Mouse (Mus musculus) olfactory bulb, adult 2 months (tissue): ENCODE results near the gene Ifrd2.

Experiments used
- CTCF ChIP-seq: fragments of 200-500 bp; IDR thresholded peaks from 2 replicates; pipeline ENCODE4 v1.5.1; 2012; ENCODE audit warnings: low read depth, mild to moderate bottlenecking, low read length, moderate library complexity; ENCODE audit not compliant: insufficient read depth
- POLR2A ChIP-seq: fragments of 200-500 bp; IDR thresholded peaks from 2 replicates; pipeline ENCODE4 v1.6.1; 2012; ENCODE audit warnings: mild to moderate bottlenecking, low read depth, low read length, moderate library complexity; ENCODE audit not compliant: insufficient read depth

DNA sequence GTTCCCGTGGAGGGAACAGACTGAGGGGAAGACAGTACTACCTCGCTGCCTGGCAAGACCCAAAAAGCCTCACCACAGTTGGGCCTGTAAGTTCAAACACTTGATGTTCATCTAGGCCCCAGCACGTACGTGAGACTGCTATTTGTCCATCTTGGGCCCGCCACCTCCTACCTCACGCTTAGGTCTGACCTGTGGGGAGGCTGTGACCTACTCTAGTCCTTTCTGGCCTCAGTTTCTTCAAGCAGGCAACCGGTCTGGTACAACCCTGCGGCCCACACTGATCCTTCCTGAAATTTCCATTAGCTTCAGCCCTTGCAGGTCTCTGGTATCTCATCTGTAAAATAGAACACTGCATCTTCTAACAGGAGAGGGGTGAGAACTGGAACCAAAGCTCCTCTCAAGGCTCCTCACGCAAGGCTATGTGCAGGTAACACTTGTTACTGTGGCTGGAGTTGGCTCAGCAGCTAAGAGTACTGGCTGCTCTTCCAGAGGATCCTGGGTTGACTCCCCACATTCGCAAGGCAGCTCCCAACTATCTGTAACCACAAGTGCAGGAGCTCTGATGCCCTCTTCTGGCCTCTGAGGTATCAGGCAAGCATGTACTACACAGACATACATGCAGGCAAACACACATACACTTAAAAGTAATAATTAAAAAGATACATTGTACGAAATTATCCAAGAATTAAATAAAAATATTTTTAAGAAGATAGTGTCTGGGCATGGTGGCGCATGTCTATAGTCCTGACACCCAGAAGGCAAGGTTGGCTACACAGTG lies 38.1 kb downstream of the Ifrd2 start:
- TF ChIP-seq CTCF (no peak), POLR2A (no peak)
